Mouse (Mus musculus) hindbrain, postnatal 0 days (tissue): ENCODE results near the gene Gm20388. TPM values are rescaled to one million over a fixed set of nuclear protein-coding genes. Genes with fewer than 3 reads are reported as not detected.

Experiments used
- ATAC-seq: fragments of 200-750 bp; cut with Nextera tagmentation; 2 replicates; pipeline ENCODE4 v1.8.0; 2017; ENCODE audit warnings: mild to moderate bottlenecking, moderate TSS enrichment, moderate library complexity
- DNase-seq: peaks from one replicate; pipeline ENCODE4 v3.0.0-alpha.2; 2015; ENCODE audit warnings: low spot score
- H3K27ac ChIP-seq: fragments of 300-500 bp; sonication (generic); 2 replicates; pipeline ENCODE4 v1.5.1; 2014; ENCODE audit warnings: mild to moderate bottlenecking
- H3K27me3 ChIP-seq: fragments of 300-500 bp; sonication (generic); 2 replicates; pipeline ENCODE4 v1.6.1; 2014; ENCODE audit warnings: low read length, mixed read lengths; ENCODE audit not compliant: insufficient read depth
- H3K36me3 ChIP-seq: fragments of 300-500 bp; sonication (generic); 2 replicates; pipeline ENCODE4 v1.6.1; 2014; ENCODE audit warnings: low read length, mixed read lengths; ENCODE audit not compliant: insufficient read depth
- H3K4me1 ChIP-seq: fragments of 300-500 bp; sonication (generic); 2 replicates; pipeline ENCODE4 v1.6.1; 2014; ENCODE audit warnings: antibody characterized with exemption, low read length, mixed read lengths; ENCODE audit not compliant: insufficient read depth
- H3K4me2 ChIP-seq: fragments of 300-500 bp; sonication (generic); 2 replicates; pipeline ENCODE4 v1.6.1; 2014; ENCODE audit warnings: low read depth, mild to moderate bottlenecking, low read length, moderate library complexity, mixed read lengths
- H3K4me3 ChIP-seq: fragments of 300-500 bp; sonication (generic); 2 replicates; pipeline ENCODE4 v1.5.1; 2014; ENCODE audit warnings: low read length
- H3K9ac ChIP-seq: fragments of 300-500 bp; sonication (generic); replicated peaks from 2 replicates; pipeline ENCODE4 v1.6.1; 2014; ENCODE audit warnings: mild to moderate bottlenecking, low read length, moderate library complexity, mixed read lengths
- H3K9me3 ChIP-seq: fragments of 300-500 bp; sonication (generic); 2 replicates; pipeline ENCODE4 v1.6.1; 2016; ENCODE audit warnings: low read length, mixed read lengths
- CTCF ChIP-seq: IDR thresholded peaks from 2 replicates; pipeline ENCODE4 v1.5.1; 2016; ENCODE audit warnings: antibody characterized with exemption, control low read depth, low read depth
- WGBS: fragments of 180-500 bp; shearing (Covaris S2); extraction: QIAGEN DNeasy Blood & Tissue Kit; methylation state at CpG from one replicate; pipeline ENCODE4 v1.1.7; 2014; 5-methylcytosine and 5-hydroxymethylcytosine counted together
- polyA plus RNA-seq: library from polyadenylated mRNA; unstranded; fragments of >200 nt; fragmentation: Nextera tagmentation; extraction: Ambion mirVana; gene quantifications from 2 replicates; pipeline ENCODE4 v1.2.1, GENCODE M21; 2015
- total RNA-seq: library from RNA; depleted of rRNA; stranded (reverse); fragments of >200 nt; gene quantifications from 2 replicates; pipeline ENCODE4 v1.2.3, GENCODE M21; 2014

Gene Gm20388
- total and polyA plus RNA-seq, 2 experiments from 2014 or later = 71.3 TPM; not detected in 1

DNA sequence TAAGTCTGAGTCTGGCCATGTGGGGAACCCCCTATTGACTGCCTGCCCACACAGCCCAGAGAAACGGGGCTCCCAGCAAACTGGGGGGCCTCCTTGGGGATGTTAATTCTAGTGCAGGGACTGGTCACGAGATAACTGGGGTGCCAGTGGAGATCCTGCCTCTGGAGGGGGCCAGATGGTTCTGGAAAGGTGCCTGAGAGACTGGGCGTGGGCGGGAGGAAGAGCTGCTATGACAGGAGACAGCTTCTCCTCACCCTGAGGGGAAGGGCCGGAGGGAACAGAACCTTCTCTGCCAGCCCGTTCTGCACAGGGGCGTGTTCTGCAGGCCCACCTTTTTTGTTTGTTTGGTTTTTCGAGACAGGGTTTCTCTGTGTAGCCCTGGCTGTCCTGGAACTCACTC lies 2955.6 kb downstream of the Gm20388 start:
- Histone ChIP-seq H3K9ac (no peak overlapping the region), H3K27me3 (no peaks in the 10 kb centered on the region), H3K4me3 (no peak overlapping the region), H3K36me3 (no peaks in the 10 kb centered on the region), H3K4me1 (no peaks in the 10 kb centered on the region), H3K4me2 (no peak overlapping the region), H3K9me3 (peaks cover 3% of the 10 kb centered on the region; the same call in 1 of the 2 replicates), H3K27ac (no peak overlapping the region)
- TF ChIP-seq CTCF = no peak
- ATAC-seq (no peak), DNase-seq (no peak)
- 84% methylated on average over 8 of the region's 8 CpGs for WGBS

DNA sequence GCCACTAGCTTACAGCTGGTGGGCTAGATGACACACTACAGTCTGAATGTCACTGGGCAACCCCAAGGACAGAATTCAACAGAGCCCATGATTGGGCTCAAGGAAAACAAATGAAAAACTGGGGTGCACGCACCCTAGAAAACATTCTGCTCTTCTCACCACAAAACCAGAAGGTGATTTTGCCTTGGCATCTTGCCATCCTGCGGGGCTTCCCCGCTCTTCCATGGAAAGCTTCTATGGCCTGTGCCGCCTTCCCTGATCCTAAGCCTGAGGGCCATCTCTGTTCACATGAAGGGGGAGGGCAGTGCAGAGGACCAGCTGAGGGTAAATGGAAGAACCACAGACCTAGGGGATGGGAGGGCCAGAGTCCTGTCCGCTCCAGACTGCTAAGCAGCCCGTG lies 2957.3 kb downstream of the Gm20388 start:
- no peaks in the 10 kb centered on the region for H3K4me1 ChIP-seq
- H3K9ac ChIP-seq = no peak overlapping the region
- H3K4me3 ChIP-seq = no peak overlapping the region
- H3K36me3 ChIP-seq = no peaks in the 10 kb centered on the region
- peaks cover 3% of the 10 kb centered on the region; the same call in 1 of the 2 replicates for H3K9me3 ChIP-seq
- no peak overlapping the region for H3K4me2 ChIP-seq
- ATAC-seq (no peak), DNase-seq (no peak)
- WGBS = 77% methylated on average over 6 of the region's 6 CpGs
- no peak overlapping the region for H3K27ac ChIP-seq
- TF ChIP-seq CTCF = no peak
- no peaks in the 10 kb centered on the region for H3K27me3 ChIP-seq

DNA sequence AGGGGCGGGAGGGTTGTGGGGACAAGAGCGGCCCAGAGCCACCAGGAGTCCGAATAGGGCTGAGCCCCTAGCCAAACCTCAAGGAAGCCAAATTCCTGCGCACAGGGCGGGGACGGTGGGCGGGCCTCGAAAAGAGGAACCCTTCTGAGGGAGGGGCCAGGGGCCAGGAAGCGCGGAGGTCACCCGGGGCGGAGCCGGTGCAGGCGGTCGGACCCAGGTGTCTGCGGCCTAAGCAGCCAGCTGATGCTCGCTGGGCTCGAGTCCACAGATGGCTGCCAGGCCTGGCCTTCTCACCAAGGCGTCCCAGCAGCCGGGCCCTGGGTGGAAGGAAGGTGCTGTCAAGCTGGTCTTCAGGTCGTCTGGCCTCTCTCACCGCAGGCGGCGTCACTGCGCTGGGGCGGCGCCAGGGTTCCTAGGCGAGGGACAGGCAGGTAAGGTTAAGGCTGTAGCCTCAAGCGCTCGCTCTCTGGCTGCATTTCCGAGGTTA lies 2959.8 kb downstream of the Gm20388 start:
- TF ChIP-seq CTCF = no peak
- 24% methylated on average over 31 of the region's 31 CpGs for WGBS
- H3K36me3 ChIP-seq = no peaks in the 10 kb centered on the region

DNA sequence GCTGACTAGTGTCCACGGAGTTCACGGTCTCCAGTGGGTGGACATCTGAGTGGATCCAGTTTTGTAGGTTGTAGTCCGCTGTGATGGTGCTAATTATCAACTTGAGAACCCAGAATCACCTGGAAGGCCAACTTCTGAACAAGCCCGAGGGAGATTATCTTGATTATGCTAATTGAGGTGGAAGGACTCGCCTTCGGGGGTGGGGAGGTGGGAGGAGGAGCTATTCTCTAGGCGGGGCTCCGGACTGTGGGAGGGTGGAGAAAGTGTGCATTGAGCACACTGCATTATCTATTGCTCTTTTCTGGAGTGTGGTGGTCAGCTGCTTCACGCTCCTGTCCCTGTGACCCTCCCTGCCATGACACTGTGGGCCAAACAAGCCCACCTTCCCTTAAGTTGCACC lies 2961.0 kb downstream of the Gm20388 start:
- ATAC-seq = no peak

More for the DNA sequence above, 2959.8 kb downstream of the Gm20388 start:
- no peaks in the 10 kb centered on the region for H3K4me1 ChIP-seq
- no peaks in the 10 kb centered on the region for H3K27me3 ChIP-seq
- H3K9me3 ChIP-seq = no peaks in the 10 kb centered on the region; the same call in 1 of the 2 replicates
- ATAC-seq = no peak
- H3K4me3 ChIP-seq = no peak overlapping the region
- no peak overlapping the region for H3K9ac ChIP-seq
- H3K27ac ChIP-seq = no peak overlapping the region
- no peak for DNase-seq
- no peak overlapping the region for H3K4me2 ChIP-seq

DNA sequence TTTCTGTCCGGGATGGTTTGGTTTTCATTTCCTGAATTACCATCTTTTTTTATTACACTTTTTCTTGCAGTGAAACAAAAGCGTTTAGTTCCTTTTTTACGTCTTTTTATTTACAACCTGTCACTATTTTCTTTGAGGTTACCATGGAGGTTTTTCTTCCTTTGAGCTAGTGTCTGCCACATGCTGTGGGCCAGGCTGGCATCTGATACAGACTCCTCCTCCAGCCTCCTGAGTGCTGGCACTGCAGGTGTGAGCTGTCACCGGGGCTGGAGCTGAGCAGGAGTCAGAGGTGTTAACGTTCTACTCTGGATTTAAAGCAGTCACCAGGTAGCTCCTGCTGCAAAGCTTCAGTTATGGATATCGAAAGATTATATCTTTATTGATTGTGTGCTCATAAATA lies 2962.5 kb downstream of the Gm20388 start:
- H3K36me3 ChIP-seq = no peaks in the 10 kb centered on the region
- 35% methylated on average over 6 of the region's 6 CpGs for WGBS
- H3K27ac ChIP-seq = no peak overlapping the region
- no peaks in the 10 kb centered on the region for H3K9me3 ChIP-seq
- H3K27me3 ChIP-seq = no peaks in the 10 kb centered on the region
- H3K4me2 ChIP-seq = no peak overlapping the region
- ATAC-seq (no peak), DNase-seq (no peak)
- H3K4me3 ChIP-seq = no peak overlapping the region
- H3K4me1 ChIP-seq = no peaks in the 10 kb centered on the region
- no peak overlapping the region for H3K9ac ChIP-seq
- no peak for TF ChIP-seq CTCF

More for the DNA sequence above, 2961.0 kb downstream of the Gm20388 start:
- H3K9ac ChIP-seq = no peak overlapping the region
- 63% methylated on average over 9 of the region's 9 CpGs for WGBS
- H3K4me3 ChIP-seq = no peak overlapping the region
- H3K36me3 ChIP-seq = no peaks in the 10 kb centered on the region
- no peaks in the 10 kb centered on the region for H3K4me1 ChIP-seq
- H3K27ac ChIP-seq = no peak overlapping the region
- no peak for TF ChIP-seq CTCF
- no peak for DNase-seq
- no peaks in the 10 kb centered on the region for H3K27me3 ChIP-seq
- H3K9me3 ChIP-seq = no peaks in the 10 kb centered on the region
- H3K4me2 ChIP-seq = no peak overlapping the region

DNA sequence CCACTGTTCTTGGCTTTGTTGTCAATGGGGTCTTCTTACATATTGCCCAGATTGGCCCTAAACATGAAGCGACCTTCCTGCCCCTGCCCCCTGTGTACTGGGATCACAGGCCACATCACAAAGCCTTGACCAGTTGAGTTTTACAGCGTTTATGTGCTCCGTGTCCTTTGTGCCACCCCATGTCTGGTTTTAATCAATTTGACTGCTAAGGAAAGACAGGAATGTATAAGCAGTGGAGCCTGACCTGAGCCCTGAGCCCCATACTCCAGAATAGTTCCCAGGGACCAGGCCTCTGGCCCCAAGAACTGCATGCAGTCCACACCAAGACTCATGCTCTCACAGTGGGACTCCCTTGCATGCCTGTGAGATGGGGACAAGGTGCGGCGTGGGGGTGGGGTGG lies 2964.5 kb downstream of the Gm20388 start:
- no peaks in the 10 kb centered on the region for H3K4me1 ChIP-seq
- H3K9me3 ChIP-seq = no peaks in the 10 kb centered on the region
- DNase-seq (no peak), ATAC-seq (no peak)
- H3K4me3 ChIP-seq = no peak overlapping the region
- no peak overlapping the region for H3K27ac ChIP-seq
- no peaks in the 10 kb centered on the region for H3K27me3 ChIP-seq
- no peaks in the 10 kb centered on the region for H3K36me3 ChIP-seq
- 79% methylated on average over 5 of the region's 5 CpGs for WGBS
- no peak overlapping the region for H3K4me2 ChIP-seq
- H3K9ac ChIP-seq = no peak overlapping the region
- no peak for TF ChIP-seq CTCF

DNA sequence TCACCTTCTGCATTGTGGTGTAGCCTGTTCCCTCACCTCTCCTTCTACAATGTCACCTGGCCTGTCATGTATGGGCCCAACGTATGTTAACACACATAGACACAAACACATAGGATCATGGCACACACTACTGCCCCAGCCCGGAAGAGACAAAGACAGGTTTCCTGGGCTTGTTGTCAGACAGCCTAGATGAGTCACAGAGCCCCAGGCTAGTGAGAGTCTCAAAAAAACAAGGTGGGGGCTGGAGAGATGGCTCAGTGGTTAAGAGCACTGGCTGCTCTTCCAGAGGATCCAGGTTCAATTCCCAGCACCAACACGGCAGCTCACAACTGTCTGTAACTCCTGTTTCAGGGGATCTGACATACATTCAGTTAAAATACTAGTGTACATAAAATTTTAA lies 2967.6 kb downstream of the Gm20388 start:
- no peaks in the 10 kb centered on the region for H3K9me3 ChIP-seq
- WGBS = 93% methylated on average over 3 of the region's 3 CpGs
- TF ChIP-seq CTCF = no peak
- no peak overlapping the region for H3K9ac ChIP-seq
- H3K4me1 ChIP-seq = no peaks in the 10 kb centered on the region
- ATAC-seq (no peak), DNase-seq (no peak)
- H3K27ac ChIP-seq = no peak overlapping the region
- peaks cover 13% of the 10 kb centered on the region; the same call in 1 of the 2 replicates for H3K36me3 ChIP-seq
- H3K27me3 ChIP-seq = no peaks in the 10 kb centered on the region
- no peak overlapping the region for H3K4me3 ChIP-seq
- no peak overlapping the region for H3K4me2 ChIP-seq
